In the genomic region with DNA sequence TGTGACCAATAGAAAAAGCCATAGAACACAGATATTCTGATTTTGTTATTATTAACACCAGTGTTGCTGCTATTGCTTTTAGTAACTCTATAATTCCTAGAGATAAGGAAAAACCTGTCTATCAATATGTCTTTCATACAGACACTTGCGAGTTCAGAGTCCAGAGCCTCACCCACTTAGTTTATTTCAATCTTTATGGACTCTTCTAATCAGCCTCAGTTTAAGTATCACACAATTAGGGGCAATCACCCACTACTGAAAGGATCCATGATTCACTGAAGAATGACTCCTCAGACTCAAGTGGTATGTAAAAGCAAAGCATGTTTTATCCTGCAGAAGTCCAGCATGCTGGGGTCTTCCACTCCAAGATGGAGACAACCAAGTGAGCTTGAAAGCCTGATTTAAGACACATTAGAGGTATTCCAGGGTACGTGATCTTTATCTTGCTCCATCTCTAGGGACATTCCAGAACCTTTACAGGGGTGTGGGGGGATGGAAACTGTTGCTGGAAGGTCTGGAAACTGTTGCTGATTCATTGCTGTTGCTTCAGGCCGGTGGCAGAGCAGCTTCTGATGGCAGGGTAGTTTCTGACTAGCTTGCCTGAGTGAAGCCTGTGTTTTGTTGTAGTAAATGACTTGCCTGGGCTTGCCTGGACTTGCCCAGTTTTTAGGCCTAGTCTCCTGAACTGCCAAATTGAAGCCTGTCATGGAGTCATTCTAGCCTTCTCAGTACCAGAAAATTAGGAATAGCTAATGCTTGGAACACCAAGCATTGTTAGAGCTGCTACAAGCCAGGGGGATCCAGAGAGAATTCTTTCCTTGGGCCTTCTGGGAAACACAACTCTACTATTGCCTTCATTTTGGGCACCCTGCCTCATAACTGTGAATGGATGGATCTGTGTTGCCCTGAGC, we compare ENCODE assay signal across 21 mouse cellular contexts.
DNase-seq lines count a peak whose midpoint lies in the region; ATAC-seq and TF ChIP-seq lines count a peak whose summit lies in the region.
"Had no signal": no experiment of that assay in that cellular context is flagged by ENCODE, and none has a peak within 500 bp of the region (broad histone marks: within the 10 kb centered on the region; RNA-seq: fewer than 3 reads in every experiment).

No protein-coding gene starts in this region.

- peak; percentile 93 for ATAC-seq in intestine, embryonic 15.5 days
- no peak for ATAC-seq in lung, postnatal 0 days
- ATAC-seq in hindbrain, embryonic 11.5 days (ENCODE audit: low FRiP score) = no peak
- ATAC-seq: CD4-positive, CD25-positive, alpha-beta regulatory T cell, adult 4 months; forebrain, embryonic 13.5 days; inflammation-experienced regulatory T-cells, adult 6 months; midbrain, embryonic 13.5 days had no signal

- no peaks in the 10 kb centered on the region for H3K4me1 ChIP-seq in intestine, embryonic 15.5 days (replicated peaks)
- H3K4me1 ChIP-seq in lung, postnatal 0 days (ENCODE audit: insufficient read depth, low read depth, low read length) = peaks cover 3% of the 10 kb centered on the region; the same call in 1 of the 2 replicates
- no peaks in the 10 kb centered on the region for H3K4me1 ChIP-seq in hindbrain, embryonic 11.5 days (replicated peaks; ENCODE audit: control insufficient read depth, insufficient read depth, low read length)
- H3K4me1 ChIP-seq: forebrain, embryonic 13.5 days; midbrain, embryonic 13.5 days had no signal

- peak overlapping the region; percentile 34; the same call in 1 of the 2 replicates for H3K27ac ChIP-seq in intestine, embryonic 15.5 days
- H3K27ac ChIP-seq in lung, postnatal 0 days (ENCODE audit: low read length) = no peak overlapping the region
- no peak overlapping the region for H3K27ac ChIP-seq in hindbrain, embryonic 11.5 days (ENCODE audit: low read depth, low read length)
- H3K27ac ChIP-seq: forebrain, embryonic 13.5 days; hindbrain, embryonic 14.5 days; midbrain, embryonic 13.5 days had no signal

- H3K4me3 ChIP-seq in intestine, embryonic 15.5 days (replicated peaks) = no peak overlapping the region
- no peak overlapping the region for H3K4me3 ChIP-seq in lung, postnatal 0 days (ENCODE audit: low read depth, low read length)
- no peak overlapping the region for H3K4me3 ChIP-seq in hindbrain, embryonic 11.5 days (ENCODE audit: low read depth, low read length)
- H3K4me3 ChIP-seq: forebrain, embryonic 13.5 days; midbrain, embryonic 13.5 days had no signal

- no peak for TF ChIP-seq EP300 in lung, postnatal 0 days (IDR thresholded peaks at IDR 0.05)

- no peak overlapping the region for H3K4me2 ChIP-seq in intestine, embryonic 15.5 days (replicated peaks)
- no peak overlapping the region for H3K4me2 ChIP-seq in lung, postnatal 0 days (replicated peaks; ENCODE audit: low read depth, low read length)
- no peak overlapping the region for H3K4me2 ChIP-seq in hindbrain, embryonic 11.5 days (replicated peaks; ENCODE audit: low read depth, low read length)
- H3K4me2 ChIP-seq: forebrain, embryonic 13.5 days; hindbrain, embryonic 14.5 days; midbrain, embryonic 13.5 days had no signal

- H3K9me3 ChIP-seq in intestine, embryonic 15.5 days = no peaks in the 10 kb centered on the region
- no peaks in the 10 kb centered on the region for H3K9me3 ChIP-seq in lung, postnatal 0 days (ENCODE audit: low read length)
- no peaks in the 10 kb centered on the region for H3K9me3 ChIP-seq in hindbrain, embryonic 11.5 days (ENCODE audit: control insufficient read depth, low read length)
- H3K9me3 ChIP-seq: forebrain, embryonic 13.5 days; midbrain, embryonic 13.5 days had no signal

- no peaks in the 10 kb centered on the region for H3K27me3 ChIP-seq in intestine, embryonic 15.5 days (replicated peaks)
- no peaks in the 10 kb centered on the region for H3K27me3 ChIP-seq in lung, postnatal 0 days (replicated peaks; ENCODE audit: insufficient read depth, low read length)
- H3K27me3 ChIP-seq in hindbrain, embryonic 11.5 days (ENCODE audit: control insufficient read depth, insufficient read depth, low read length) = no peaks in the 10 kb centered on the region
- H3K27me3 ChIP-seq: forebrain, embryonic 13.5 days; midbrain, embryonic 13.5 days had no signal

- DNase-seq in 3134 (ENCODE audit: extremely low read depth, insufficient read length, low spot score) = peak; percentile 20
- DNase-seq in 3T3-L1 (ENCODE audit: low read depth, low spot score) = peak; percentile 43
- peak; percentile 21 for DNase-seq in R1 (ENCODE audit: low read depth, low spot score)
- DNase-seq in embryo, embryonic 10.5 days (ENCODE audit: low spot score) = no peak
- DNase-seq in lung, postnatal 0 days (ENCODE audit: low spot score) = no peak
- no peak for DNase-seq in layer of hippocampus, adult 9-11 months
- DNase-seq in hindbrain, embryonic 11.5 days (ENCODE audit: low spot score) = no peak
- DNase-seq: adrenal gland, postnatal 14 days; cerebellum, adult 2 months; cerebellum, postnatal 36 days; gastrocnemius, postnatal 10 days; kidney, postnatal 36 days; lung, postnatal 10 days; right cerebral cortex, postnatal 25 days; thymus, postnatal 25 days had no signal

- H3K36me3 ChIP-seq in intestine, embryonic 15.5 days = no peaks in the 10 kb centered on the region
- H3K36me3 ChIP-seq in lung, postnatal 0 days (ENCODE audit: insufficient read depth, low read length) = no peaks in the 10 kb centered on the region
- no peaks in the 10 kb centered on the region for H3K36me3 ChIP-seq in hindbrain, embryonic 11.5 days (ENCODE audit: control insufficient read depth, insufficient read depth, low read length)
- H3K36me3 ChIP-seq: midbrain, embryonic 13.5 days had no signal

- no peak overlapping the region for H3K9ac ChIP-seq in intestine, embryonic 15.5 days
- no peak overlapping the region for H3K9ac ChIP-seq in lung, postnatal 0 days (replicated peaks; ENCODE audit: low read depth)
- H3K9ac ChIP-seq in hindbrain, embryonic 11.5 days (ENCODE audit: low read depth, low read length) = no peak overlapping the region
- H3K9ac ChIP-seq: forebrain, embryonic 13.5 days; hindbrain, embryonic 14.5 days; midbrain, embryonic 13.5 days had no signal

- no peak for TF ChIP-seq CTCF in lung, postnatal 0 days (IDR thresholded peaks at IDR 0.05)

- WGBS in intestine, embryonic 15.5 days = 60% methylated on average over 3 of the region's 3 CpGs
- WGBS in lung, postnatal 0 days = 83% methylated on average over 3 of the region's 3 CpGs
- WGBS in hindbrain, embryonic 11.5 days = 84% methylated on average over 3 of the region's 3 CpGs

Comparison
In these comparisons a context has a peak if more than half of its experiments do, and no peak if none do; other contexts are left out.
1. DNase-seq: peak in 3134 (single experiment), 3T3-L1 (single experiment) and R1 (single experiment); none in embryo, embryonic 10.5 days (single experiment), lung, postnatal 0 days (single experiment), layer of hippocampus, adult 9-11 months (single experiment) and hindbrain, embryonic 11.5 days (single experiment).